Mouse (Mus musculus) bone marrow, adult 2 months (tissue): ENCODE measurements around the gene Dpt. TPM values are rescaled to one million over a fixed set of nuclear protein-coding genes. Genes with fewer than 3 reads are reported as not detected.
"Not testable (repeated sequence)": the region's sequence is repeated elsewhere in the genome, so short reads cannot be mapped to it uniquely, and the experiment has no call there.

ENCODE experiments used
- H3K27ac ChIP-seq: fragments of 200-500 bp; 2 replicates; pipeline ENCODE4 v1.5.1; 2012; ENCODE audit warnings: low read depth, mild to moderate bottlenecking, control low read depth, inconsistent platforms, low read length; ENCODE audit not compliant: control insufficient read depth, poor library complexity, insufficient read depth
- H3K4me1 ChIP-seq: fragments of 200-500 bp; 2 replicates; pipeline ENCODE4 v1.6.1; 2011; ENCODE audit warnings: low read length; ENCODE audit not compliant: control insufficient read depth, insufficient read depth
- H3K4me3 ChIP-seq: fragments of 200-500 bp; replicated peaks from 2 replicates; pipeline ENCODE3; 2011; ENCODE audit warnings: mild to moderate bottlenecking, low read depth, low read length, control low read depth; ENCODE audit not compliant: control insufficient read depth
- CTCF ChIP-seq: fragments of 200-500 bp; IDR thresholded peaks from 2 replicates; pipeline ENCODE4 v1.5.1; 2011; ENCODE audit warnings: low read length, control low read depth; ENCODE audit not compliant: control insufficient read depth, insufficient read depth
- POLR2A ChIP-seq: fragments of 200-500 bp; IDR thresholded peaks from 2 replicates; pipeline ENCODE4 v1.6.1; 2011; ENCODE audit warnings: low read depth, mild to moderate bottlenecking, control low read depth, low read length, borderline replicate concordance; ENCODE audit not compliant: control insufficient read depth
- WGBS: fragments of 180-500 bp; shearing (Covaris S2); methylation state at CpG from one replicate; pipeline ENCODE4 v1.1.7; 2018; 5-methylcytosine and 5-hydroxymethylcytosine counted together
- polyA plus RNA-seq: library from polyadenylated mRNA; stranded (reverse); fragments of >200 nt; gene quantifications from 2 replicates; pipeline ENCODE4 v1.2.4, GENCODE M21; 2011; ENCODE audit warnings: low replicate concordance; ENCODE audit not compliant: missing spikeins, insufficient read depth, insufficient read length

Gene Dpt
- polyA plus RNA-seq, 1 experiment: 1.5 TPM

- no peak overlapping the region for H3K4me3 ChIP-seq
- 75% methylated on average over 3 of the region's 3 CpGs for WGBS
- TF ChIP-seq CTCF (no peak), POLR2A (no peak)
- no peaks in the 10 kb centered on the region; the same call in 1 of the 2 replicates for H3K4me1 ChIP-seq
- H3K27ac ChIP-seq: no peak overlapping the region
Observed at GRCm38 (mm10) chr1:164821821-164822220, 25.4 kb downstream of the Dpt start.

- Histone ChIP-seq H3K4me3 (no peak overlapping the region), H3K27ac (no peak overlapping the region), H3K4me1 (no peaks in the 10 kb centered on the region; the same call in 1 of the 2 replicates)
- TF ChIP-seq POLR2A (no peak), CTCF (no peak)
- WGBS: 77% methylated on average over 4 of the region's 4 CpGs
Observed at GRCm38 (mm10) chr1:164822268-164822667, 25.8 kb downstream of the Dpt start.

- WGBS: 76% methylated on average over 2 of the region's 2 CpGs
Observed at GRCm38 (mm10) chr1:164824896-164825295, 28.5 kb downstream of the Dpt start.

GRCm38 (mm10) chr1:164829881-164830280, 33.4 kb downstream of the Dpt start:
- WGBS: 20% methylated on average over 1 of the region's 1 CpGs
- no peak overlapping the region for H3K27ac ChIP-seq
- TF ChIP-seq CTCF: no peak
- no peaks in the 10 kb centered on the region for H3K4me1 ChIP-seq
- no peak overlapping the region for H3K4me3 ChIP-seq

More at GRCm38 (mm10) chr1:164824896-164825295, 28.5 kb downstream of the Dpt start:
- no peak for TF ChIP-seq POLR2A
- no peak for TF ChIP-seq CTCF
- H3K4me1 ChIP-seq: no peaks in the 10 kb centered on the region; the same call in 1 of the 2 replicates
- no peak overlapping the region for H3K4me3 ChIP-seq
- H3K27ac ChIP-seq: no peak overlapping the region

GRCm38 (mm10) chr1:164832459-164832858, 36.0 kb downstream of the Dpt start:
- TF ChIP-seq POLR2A (no peak), CTCF (no peak)
- Histone ChIP-seq H3K4me3 (no peak overlapping the region), H3K27ac (no peak overlapping the region), H3K4me1 (no peaks in the 10 kb centered on the region)
- 66% methylated on average over 5 of the region's 5 CpGs for WGBS

- 85% methylated on average over 7 of the region's 7 CpGs for WGBS
- TF ChIP-seq CTCF: no peak
- no peak for TF ChIP-seq POLR2A
- H3K4me3 ChIP-seq: no peak overlapping the region
- H3K27ac ChIP-seq: no peak overlapping the region
- no peaks in the 10 kb centered on the region for H3K4me1 ChIP-seq
Observed at GRCm38 (mm10) chr1:164848616-164849265, 52.3 kb downstream of the Dpt start.

- H3K4me1 ChIP-seq, H3K4me3 ChIP-seq, H3K27ac ChIP-seq: not testable (repeated sequence)
- WGBS: 56% methylated on average over 2 of the region's 2 CpGs
Observed at GRCm38 (mm10) chr1:164855700-164856099, 59.3 kb downstream of the Dpt start.

GRCm38 (mm10) chr1:164859952-164860351, 63.5 kb downstream of the Dpt start:
- no peak overlapping the region for H3K27ac ChIP-seq
- no peak overlapping the region for H3K4me3 ChIP-seq
- no peak for TF ChIP-seq POLR2A
- TF ChIP-seq CTCF: no peak
- no peaks in the 10 kb centered on the region for H3K4me1 ChIP-seq
- 86% methylated on average over 11 of the region's 11 CpGs for WGBS

GRCm38 (mm10) chr1:164860782-164861181, 64.3 kb downstream of the Dpt start:
- TF ChIP-seq CTCF (no peak), POLR2A (no peak)
- H3K27ac ChIP-seq: no peak overlapping the region
- 79% methylated on average over 2 of the region's 2 CpGs for WGBS
- no peaks in the 10 kb centered on the region for H3K4me1 ChIP-seq
- H3K4me3 ChIP-seq: no peak overlapping the region
